Mouse (Mus musculus) midbrain, embryonic 10.5 days (tissue): Measurements from ENCODE around the gene Fbxo21. TPM values are rescaled to one million over a fixed set of nuclear protein-coding genes. Genes with fewer than 3 reads are reported as not detected.

Experiments
- DNase-seq: peaks from one replicate; pipeline ENCODE4 v3.0.0-alpha.2; 2017; ENCODE audit warnings: low spot score
- H3K27ac ChIP-seq: fragments of 300-500 bp; sonication (generic); replicated peaks from 2 replicates; pipeline ENCODE4 v1.5.1; 2016; ENCODE audit warnings: mild to moderate bottlenecking
- H3K27me3 ChIP-seq: fragments of 300-500 bp; sonication (generic); 2 replicates; pipeline ENCODE4 v1.6.1; 2016; ENCODE audit warnings: low read depth, mild to moderate bottlenecking; ENCODE audit not compliant: poor library complexity, severe bottlenecking
- H3K36me3 ChIP-seq: fragments of 300-500 bp; sonication (generic); 2 replicates; pipeline ENCODE4 v1.6.1; 2016; ENCODE audit warnings: mild to moderate bottlenecking, moderate library complexity
- H3K4me1 ChIP-seq: fragments of 300-500 bp; sonication (generic); 2 replicates; pipeline ENCODE4 v1.6.1; 2016
- H3K4me3 ChIP-seq: fragments of 300-500 bp; sonication (generic); 2 replicates; pipeline ENCODE4 v1.5.1; 2016; ENCODE audit warnings: mild to moderate bottlenecking, moderate library complexity
- H3K9me3 ChIP-seq: fragments of 300-500 bp; sonication (generic); replicated peaks from 2 replicates; pipeline ENCODE4 v1.6.1; 2016; ENCODE audit warnings: mild to moderate bottlenecking
- WGBS: fragments of 180-500 bp; shearing (Covaris S2); methylation state at CpG from one replicate; pipeline ENCODE4 v1.1.7; 2016; 5-methylcytosine and 5-hydroxymethylcytosine counted together
- polyA plus RNA-seq: library from polyadenylated mRNA; unstranded; fragments of >200 nt; fragmentation: Nextera tagmentation; extraction: Ambion mirVana; gene quantifications from 2 replicates; pipeline ENCODE4 v1.2.1, GENCODE M21; 2016

The Fbxo21 gene
- polyA plus RNA-seq, 1 experiment from 2014 or later: 105 TPM

DNA sequence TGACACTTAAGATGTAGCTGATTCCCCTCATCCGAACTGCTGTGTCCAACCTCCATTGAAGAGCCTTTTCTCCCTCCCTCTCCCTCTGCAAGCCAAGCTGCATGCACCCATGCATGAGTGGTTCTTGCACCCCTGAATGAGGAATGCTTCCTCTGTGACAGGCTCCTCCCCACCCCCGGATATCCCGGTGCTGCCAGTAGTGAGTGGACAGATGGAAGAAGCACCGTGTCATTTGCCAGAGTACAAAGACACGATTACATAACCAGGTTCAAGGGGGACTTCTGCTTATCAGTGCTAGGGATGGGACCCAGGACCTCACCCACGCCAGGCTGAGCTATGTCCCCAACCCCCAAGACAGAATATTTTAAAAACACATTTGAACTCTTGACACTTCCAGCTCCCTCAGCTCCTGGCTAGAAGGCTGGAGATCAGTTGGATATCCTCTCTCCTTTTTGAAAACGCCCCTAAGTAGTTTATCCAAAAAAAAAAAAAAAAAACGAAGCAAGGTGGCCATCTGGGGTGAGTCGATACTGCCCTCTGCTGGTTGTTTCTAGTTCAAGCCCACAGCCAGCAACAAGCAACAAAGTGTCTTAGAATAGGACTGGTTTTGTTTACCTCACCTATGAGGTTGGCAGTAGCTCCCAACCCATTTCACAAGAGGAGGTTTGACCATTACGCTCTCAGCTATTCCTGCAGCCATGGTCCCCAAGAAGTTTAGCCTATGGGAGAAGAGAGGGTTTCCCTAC lies 20.7 kb upstream of the Fbxo21 start:
- H3K4me1 ChIP-seq: no peaks in the 10 kb centered on the region
- no peak overlapping the region for H3K4me3 ChIP-seq
- 41% methylated on average over 10 of the region's 10 CpGs for WGBS
- H3K9me3 ChIP-seq: no peaks in the 10 kb centered on the region
- no peaks in the 10 kb centered on the region for H3K36me3 ChIP-seq
- no peak for DNase-seq
- no peak overlapping the region for H3K27ac ChIP-seq
- H3K27me3 ChIP-seq: no peaks in the 10 kb centered on the region

DNA sequence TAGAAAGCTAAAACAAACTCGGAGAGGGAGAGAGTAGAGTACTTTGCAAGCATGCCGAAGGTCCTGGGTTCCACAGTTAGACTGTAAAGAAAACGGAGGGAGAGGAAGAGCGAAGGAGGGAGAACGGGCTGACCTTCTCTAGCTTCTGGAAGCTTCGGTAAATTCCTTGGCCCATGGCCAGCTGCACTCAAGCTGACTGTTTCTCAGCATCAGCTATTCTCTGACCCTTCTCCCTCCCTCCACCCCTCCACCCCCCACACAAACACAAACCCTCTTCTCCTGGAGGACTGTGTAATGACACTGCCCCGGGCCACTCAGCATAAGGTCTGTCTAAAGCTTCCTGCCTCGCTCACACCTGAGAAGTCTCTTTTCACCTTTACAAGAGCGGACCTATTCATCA lies 11.8 kb upstream of the Fbxo21 start:
- H3K36me3 ChIP-seq: no peaks in the 10 kb centered on the region
- DNase-seq: no peak
- no peak overlapping the region for H3K4me3 ChIP-seq
- no peaks in the 10 kb centered on the region for H3K27me3 ChIP-seq
- H3K9me3 ChIP-seq: no peaks in the 10 kb centered on the region
- peaks cover 6% of the 10 kb centered on the region for H3K4me1 ChIP-seq
- no peak overlapping the region for H3K27ac ChIP-seq
- 65% methylated on average over 9 of the region's 9 CpGs for WGBS

DNA sequence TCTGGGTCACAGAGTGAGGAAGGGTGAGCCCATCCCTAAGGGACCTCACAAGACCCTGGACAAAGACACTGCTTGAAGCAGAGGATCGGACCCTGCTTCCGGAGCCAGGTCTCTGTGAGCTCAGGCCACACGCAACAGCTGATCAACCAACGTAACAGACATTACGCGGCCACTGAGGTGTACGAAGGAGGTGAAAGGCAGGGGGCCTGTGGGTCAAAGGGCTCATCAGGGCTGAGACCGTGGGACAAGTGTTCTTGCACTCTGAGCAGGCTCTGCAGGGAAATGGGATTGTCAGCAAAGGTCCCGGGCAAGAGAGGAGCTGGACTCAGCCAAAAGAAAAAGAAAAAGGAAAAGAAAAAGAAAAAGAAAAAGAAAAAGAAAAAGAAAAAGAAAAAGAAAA lies 9.6 kb upstream of the Fbxo21 start:
- 63% methylated on average over 9 of the region's 9 CpGs for whole genome bisulfite sequencing
- H3K9me3 ChIP-seq: no peaks in the 10 kb centered on the region
- H3K4me1 ChIP-seq: peaks cover 6% of the 10 kb centered on the region
- no peak for DNase-seq
- no peak overlapping the region for H3K27ac ChIP-seq
- H3K4me3 ChIP-seq: no peak overlapping the region
- H3K36me3 ChIP-seq: no peaks in the 10 kb centered on the region
- H3K27me3 ChIP-seq: no peaks in the 10 kb centered on the region

DNA sequence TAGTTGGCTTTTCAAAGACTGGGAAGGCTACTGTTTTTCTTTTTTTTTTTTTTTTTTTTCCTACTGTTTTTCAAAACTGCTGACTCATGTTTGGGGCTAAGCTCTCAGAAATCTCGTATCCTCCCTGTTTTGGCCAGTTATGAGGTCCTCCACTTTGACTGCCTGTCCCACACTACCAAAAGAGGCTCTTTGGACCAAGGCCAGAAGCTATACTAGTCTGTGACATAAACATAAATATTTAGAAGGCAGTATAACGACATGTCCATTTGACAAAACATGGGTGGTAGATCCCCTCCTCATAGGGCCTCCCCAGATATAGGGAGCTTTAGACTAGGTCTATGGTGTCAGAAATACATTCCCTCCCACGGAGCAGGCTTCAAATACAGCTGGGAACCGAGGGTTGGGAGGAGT lies 8.9 kb upstream of the Fbxo21 start:
- no peak overlapping the region for H3K4me3 ChIP-seq
- H3K27me3 ChIP-seq: no peaks in the 10 kb centered on the region
- H3K9me3 ChIP-seq: no peaks in the 10 kb centered on the region
- DNase-seq: no peak
- H3K4me1 ChIP-seq: peaks cover 6% of the 10 kb centered on the region
- H3K36me3 ChIP-seq: no peaks in the 10 kb centered on the region
- no peak overlapping the region for H3K27ac ChIP-seq
- 71% methylated on average over 4 of the region's 4 CpGs for WGBS

DNA sequence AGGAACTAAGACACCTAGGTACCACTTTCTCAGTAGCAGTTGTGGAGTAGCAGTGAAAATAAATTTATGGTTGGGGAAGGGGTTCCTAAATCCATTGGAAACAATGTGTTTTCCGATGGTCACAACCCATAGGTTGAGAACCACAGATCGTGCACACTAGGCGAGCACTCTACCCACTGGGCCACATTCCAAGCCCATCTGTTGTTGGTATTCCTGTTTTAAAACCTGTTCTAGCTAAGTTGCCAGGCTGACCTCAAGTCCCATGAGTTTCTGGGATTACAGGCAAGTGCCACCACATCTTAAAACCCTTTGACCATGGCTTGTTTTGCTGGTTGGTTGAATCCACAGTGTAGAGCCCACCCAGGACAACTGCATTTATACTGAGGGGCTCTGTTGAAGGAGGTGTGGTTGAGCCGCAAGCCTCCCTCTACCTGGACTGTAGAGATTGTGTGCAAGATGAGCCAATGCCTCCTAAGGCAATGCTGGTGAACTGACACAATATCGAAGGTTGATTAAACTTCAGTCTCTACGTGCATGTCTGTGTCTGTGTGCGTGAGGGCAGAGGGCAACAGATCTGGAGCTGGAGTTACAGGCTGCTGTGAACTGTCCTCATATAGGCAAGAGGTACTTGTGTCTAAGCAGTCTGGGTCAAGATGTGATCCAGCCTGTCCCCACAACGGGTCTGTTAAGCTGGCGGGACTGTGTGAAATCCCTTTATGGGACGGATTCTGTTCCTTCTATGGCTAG lies 6.7 kb upstream of the Fbxo21 start:
- H3K27ac ChIP-seq: no peak overlapping the region
- no peaks in the 10 kb centered on the region for H3K4me1 ChIP-seq
- DNase-seq: no peak
- H3K4me3 ChIP-seq: no peak overlapping the region
- H3K9me3 ChIP-seq: no peaks in the 10 kb centered on the region
- 91% methylated on average over 10 of the region's 10 CpGs for WGBS
- H3K36me3 ChIP-seq: no peaks in the 10 kb centered on the region
- no peaks in the 10 kb centered on the region for H3K27me3 ChIP-seq

DNA sequence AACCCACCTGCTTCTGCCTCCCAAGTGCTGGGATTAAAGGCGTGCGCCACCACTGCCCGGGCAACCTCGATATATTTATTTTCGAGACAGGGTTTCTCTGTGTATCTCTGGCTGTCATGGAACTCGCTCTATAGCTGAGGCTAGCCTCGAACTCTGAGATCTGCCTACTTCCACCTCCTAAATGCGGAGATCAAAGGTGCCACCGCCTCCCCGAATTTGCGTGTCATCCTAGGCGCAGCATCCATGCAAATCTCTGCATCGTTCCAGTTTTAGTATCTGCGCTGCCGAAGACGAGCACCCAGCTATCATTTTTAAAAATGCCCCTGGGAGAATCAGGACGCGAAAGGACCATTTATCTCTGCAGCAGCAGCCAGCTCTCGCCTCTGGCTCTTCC lies 270 bp upstream of the Fbxo21 start:
- Histone ChIP-seq H3K4me3 (peak overlapping the region; percentile 99), H3K4me1 (peaks cover 30% of the 10 kb centered on the region), H3K9me3 (no peaks in the 10 kb centered on the region), H3K36me3 (peaks cover 29% of the 10 kb centered on the region), H3K27me3 (0 out of 2 replicates have a peak, but pooled peaks cover 4% of the 10 kb centered on the region), H3K27ac (peak overlapping the region; percentile 98)
- 26% methylated on average over 19 of the region's 19 CpGs for WGBS
- DNase-seq: no peak

DNA sequence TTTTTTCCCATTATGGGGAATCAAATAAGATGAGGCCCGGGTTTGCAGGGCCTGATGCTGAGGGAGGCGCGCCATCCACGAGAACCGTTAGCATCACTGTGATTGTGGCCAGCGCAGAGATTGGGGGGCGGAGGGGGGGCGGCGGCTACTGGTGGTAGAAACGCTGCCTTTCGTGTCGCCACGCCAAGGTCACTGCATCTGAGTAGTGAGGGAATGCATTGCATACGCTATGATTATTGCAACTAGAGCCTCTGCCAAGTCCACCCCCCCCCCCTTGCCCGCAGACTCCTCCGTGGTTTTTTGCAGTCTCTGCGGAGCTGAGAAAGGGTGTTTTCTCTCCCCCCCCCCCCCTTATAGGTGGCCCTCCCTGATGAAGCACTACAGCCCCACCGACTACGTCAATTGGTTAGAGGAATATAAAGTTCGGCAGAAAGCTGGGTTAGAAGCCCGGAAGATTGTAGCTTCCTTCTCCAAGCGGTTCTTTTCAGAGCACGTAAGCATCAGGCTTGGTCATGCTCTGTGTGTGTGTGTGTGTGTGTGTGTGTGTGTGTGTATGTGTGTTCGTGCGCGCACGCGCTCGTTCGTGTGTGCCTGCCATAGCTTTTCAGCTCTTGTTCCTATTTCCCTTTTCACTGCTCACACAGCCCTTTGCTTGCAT lies 1.1 kb downstream of the Fbxo21 start:
- H3K27ac ChIP-seq: peak overlapping the region; percentile 98
- WGBS: 24% methylated on average over 30 of the region's 30 CpGs
- peak overlapping the region; percentile 99 for H3K4me3 ChIP-seq
- 0 out of 2 replicates have a peak, but pooled peaks cover 4% of the 10 kb centered on the region for H3K27me3 ChIP-seq
- H3K4me1 ChIP-seq: peaks cover 30% of the 10 kb centered on the region
- peak; percentile 40 for DNase-seq
- peaks cover 43% of the 10 kb centered on the region for H3K36me3 ChIP-seq
- H3K9me3 ChIP-seq: no peaks in the 10 kb centered on the region

DNA sequence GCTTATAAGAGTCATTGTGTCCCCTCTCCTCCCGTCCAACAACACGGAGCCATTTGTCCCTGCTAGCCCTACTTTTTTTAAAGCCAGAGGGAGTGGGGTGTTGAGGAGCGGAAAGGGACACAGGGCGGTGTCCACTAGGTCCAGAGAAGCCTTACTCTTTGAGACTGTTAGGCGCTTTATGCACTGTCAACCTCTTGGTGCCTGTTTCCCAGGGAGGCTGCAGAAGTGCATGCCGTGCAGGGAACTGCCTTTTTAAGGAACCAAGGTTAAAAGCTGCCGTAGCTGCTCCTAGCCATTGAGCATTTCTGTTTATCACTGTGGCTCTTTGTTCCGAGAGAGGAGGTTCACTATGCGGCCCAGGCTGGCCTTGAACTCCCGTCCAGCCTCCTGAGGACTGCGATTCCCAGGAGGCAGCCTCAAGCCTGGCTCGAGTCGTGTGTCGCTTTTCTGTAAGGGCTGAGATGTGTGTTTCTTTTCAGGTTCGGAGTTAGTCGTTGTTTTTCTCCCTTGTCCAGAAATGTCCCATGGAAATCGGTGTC lies 1.7 kb downstream of the Fbxo21 start:
- no peak for DNase-seq
- Histone ChIP-seq H3K27me3 (0 out of 2 replicates have a peak, but pooled peaks cover 4% of the 10 kb centered on the region), H3K9me3 (no peaks in the 10 kb centered on the region), H3K36me3 (peaks cover 49% of the 10 kb centered on the region), H3K27ac (peak overlapping the region; percentile 98), H3K4me1 (peaks cover 30% of the 10 kb centered on the region), H3K4me3 (peak overlapping the region; percentile 99)
- 66% methylated on average over 17 of the region's 17 CpGs for WGBS

DNA sequence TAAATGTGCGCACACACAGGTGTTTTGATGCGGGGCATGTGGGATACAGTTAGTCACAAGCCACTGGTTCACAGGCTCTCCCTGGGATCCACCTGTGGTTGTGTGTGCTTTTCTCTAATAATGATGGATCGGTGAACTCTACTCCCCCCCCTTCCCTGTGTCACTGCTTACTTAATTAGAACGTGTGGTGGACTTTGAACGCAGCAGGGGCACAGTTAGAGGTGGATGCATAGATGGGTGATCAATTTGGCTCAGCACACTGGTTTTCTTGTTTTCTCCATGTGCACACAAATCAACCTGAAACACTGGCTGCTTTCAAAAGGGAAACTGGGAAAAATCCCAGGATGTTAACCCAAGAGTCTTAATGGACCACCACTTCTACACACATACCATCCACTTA lies 2.6 kb downstream of the Fbxo21 start:
- H3K9me3 ChIP-seq: no peaks in the 10 kb centered on the region
- peaks cover 38% of the 10 kb centered on the region for H3K4me1 ChIP-seq
- 95% methylated on average over 5 of the region's 5 CpGs for WGBS
- DNase-seq: no peak
- peaks cover 58% of the 10 kb centered on the region for H3K36me3 ChIP-seq
- H3K27ac ChIP-seq: no peak overlapping the region
- 0 out of 2 replicates have a peak, but pooled peaks cover 4% of the 10 kb centered on the region for H3K27me3 ChIP-seq
- peak overlapping the region; percentile 99; the same call in 1 of the 2 replicates for H3K4me3 ChIP-seq

DNA sequence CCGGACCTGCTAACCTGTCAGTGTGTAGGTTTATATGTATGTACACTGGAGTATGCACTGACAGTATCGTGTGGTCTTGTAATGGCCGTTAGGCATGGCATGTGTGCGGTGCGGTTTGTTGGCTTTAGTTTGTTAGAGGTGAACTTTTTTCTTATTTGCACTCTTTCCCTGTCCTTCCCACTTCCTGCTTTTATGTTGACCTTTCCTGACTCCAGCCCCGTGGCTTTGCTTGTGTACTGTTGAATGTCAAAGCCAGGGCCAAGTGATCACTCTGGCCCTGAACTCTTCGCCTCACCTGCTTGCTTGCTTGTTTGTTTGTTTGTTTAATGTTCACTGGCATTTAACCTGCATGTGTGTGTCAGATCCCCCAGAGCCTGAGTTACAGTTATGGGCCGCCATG lies 4.4 kb downstream of the Fbxo21 start:
- 95% methylated on average over 8 of the region's 8 CpGs for WGBS
- H3K27ac ChIP-seq: no peak overlapping the region
- no peak for DNase-seq
- H3K4me1 ChIP-seq: peaks cover 39% of the 10 kb centered on the region
- peaks cover 76% of the 10 kb centered on the region for H3K36me3 ChIP-seq
- no peaks in the 10 kb centered on the region for H3K9me3 ChIP-seq
- no peak overlapping the region for H3K4me3 ChIP-seq
- no peaks in the 10 kb centered on the region for H3K27me3 ChIP-seq

DNA sequence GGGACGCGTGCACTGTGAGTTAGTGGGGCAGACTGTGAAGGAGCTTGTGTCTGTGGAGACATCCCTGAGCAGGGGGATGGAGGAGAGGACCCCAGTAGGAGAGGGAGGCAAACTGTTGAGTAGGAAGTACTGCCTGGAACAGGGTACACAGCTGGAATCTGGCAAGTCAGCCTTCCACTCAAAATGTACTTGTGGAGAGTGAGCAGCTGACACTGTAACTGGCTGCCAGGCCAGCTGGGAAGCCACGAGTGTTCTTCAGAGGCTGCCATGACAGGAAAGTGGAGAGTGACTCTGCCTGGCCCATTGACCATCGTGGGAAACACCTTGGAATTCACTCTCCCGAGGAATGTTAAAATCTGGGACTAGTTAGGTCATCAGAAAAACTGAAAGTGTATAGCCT lies 5.4 kb downstream of the Fbxo21 start:
- H3K9me3 ChIP-seq: no peaks in the 10 kb centered on the region
- 94% methylated on average over 5 of the region's 5 CpGs for WGBS
- no peak overlapping the region for H3K27ac ChIP-seq
- peaks cover 86% of the 10 kb centered on the region for H3K36me3 ChIP-seq
- no peak overlapping the region for H3K4me3 ChIP-seq
- no peak for DNase-seq
- peaks cover 33% of the 10 kb centered on the region for H3K4me1 ChIP-seq
- no peaks in the 10 kb centered on the region for H3K27me3 ChIP-seq

DNA sequence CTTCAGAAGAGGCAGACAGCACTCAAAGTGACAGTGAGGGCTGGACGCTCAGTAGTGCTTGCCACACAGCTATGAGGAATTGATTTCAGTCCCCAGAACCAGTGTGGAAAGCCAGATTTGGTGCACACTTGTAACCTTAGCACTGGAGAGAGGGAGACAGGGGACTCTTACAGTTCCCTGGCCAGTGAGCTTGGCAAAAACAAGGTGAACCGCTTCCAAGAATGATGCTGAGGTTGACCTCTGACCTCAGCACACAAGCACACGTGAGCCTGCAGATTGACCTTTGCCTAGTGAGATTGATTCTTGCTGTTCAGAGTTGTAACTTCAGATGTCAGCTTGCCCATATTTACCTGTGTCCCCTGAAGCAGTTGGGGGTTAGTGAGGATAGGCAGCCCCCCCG lies 9.8 kb downstream of the Fbxo21 start:
- Histone ChIP-seq H3K4me1 (peaks cover 8% of the 10 kb centered on the region), H3K27me3 (no peaks in the 10 kb centered on the region), H3K4me3 (no peak overlapping the region), H3K36me3 (peaks cover 100% of the 10 kb centered on the region), H3K27ac (no peak overlapping the region), H3K9me3 (no peaks in the 10 kb centered on the region)
- 76% methylated on average over 4 of the region's 4 CpGs for WGBS
- DNase-seq: no peak
